Mouse (Mus musculus): ENCODE measurements around the gene Btf3l4.

The Btf3l4 gene

DNA sequence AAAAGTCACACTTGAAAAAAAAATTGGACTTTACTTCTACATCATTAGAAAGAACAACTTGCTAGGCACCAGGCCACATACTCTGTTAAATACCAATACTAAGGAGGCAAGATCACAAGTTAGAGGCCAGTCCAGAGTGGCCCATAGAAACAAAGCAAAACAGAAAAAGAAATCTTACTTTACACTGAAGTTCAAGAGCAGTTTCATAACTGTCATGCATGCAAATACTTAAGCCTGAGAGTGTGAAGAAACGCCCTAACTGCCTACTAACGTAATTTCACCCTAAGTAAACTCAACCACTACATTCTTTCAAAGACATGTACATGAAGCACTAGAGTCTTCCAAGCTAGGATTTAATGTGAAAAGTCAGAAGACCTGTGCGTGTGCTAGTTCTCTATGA is 7.7 kb downstream of the Btf3l4 start:
- DNase-seq (ENCODE audit: low spot score in 2 of 2) = no peak

DNA sequence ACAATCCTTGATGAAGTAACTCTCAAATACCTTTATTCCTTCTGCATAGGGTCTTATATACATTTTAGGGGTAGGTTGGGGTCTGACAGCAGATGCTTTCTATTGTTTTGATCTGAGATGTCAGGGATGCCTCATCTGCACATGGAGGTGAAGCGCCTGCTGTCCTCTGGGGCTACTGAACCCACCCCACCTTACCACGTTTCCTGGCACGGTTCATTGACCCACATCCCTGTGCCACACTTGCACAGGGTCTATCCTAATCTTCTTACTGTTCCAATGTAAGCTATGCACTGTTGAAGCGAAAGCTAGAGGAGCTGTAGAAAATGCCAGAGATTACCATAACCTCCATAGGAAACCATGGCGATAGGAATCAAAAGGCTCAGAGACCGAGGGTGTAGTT is 21.9 kb downstream of the Btf3l4 start:
- DNase-seq (ENCODE audit: low spot score in 2 of 2) = no peak

DNA sequence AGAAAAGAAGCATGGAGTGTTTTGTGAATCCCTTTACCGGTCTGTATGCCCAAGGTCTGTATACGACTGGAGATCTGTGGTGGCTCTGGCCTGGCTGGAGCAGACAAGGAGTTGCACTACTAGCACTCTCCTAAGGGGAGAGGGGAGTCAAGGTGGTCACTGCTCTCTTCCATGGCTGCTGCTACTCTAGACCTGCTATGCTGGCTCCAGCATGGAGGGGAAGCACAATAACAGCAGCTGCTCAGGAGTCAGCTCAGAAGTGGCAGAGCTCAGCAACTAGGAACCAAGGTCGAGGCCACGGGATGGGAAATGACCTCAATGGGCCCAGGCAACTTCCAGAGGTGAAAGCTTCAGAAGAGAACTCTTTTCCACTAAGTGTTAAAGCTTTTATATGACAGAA is 22.3 kb downstream of the Btf3l4 start:
- no peak for DNase-seq (ENCODE audit: low spot score in 2 of 2)

DNA sequence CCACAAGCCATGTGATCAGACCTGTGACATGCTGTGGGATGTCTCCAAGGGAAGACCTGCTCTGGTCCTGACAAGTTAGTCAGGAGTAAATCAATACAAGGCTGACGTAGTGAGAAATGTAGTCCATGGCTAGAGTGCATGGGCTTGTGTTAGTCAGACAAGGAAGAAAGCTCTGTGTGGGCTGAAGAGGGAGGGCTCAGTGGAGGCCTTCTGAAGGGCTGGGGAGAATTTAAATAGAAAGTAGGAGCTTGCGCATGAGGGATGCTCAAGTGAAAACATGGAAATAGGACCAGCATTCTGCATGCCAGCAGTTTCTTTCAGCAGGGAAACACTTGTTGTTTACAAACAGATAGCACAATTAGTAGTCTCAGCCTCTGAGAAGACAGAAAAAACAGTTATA is 29.9 kb downstream of the Btf3l4 start:
- DNase-seq (ENCODE audit: low spot score in 2 of 2) = no peak

DNA sequence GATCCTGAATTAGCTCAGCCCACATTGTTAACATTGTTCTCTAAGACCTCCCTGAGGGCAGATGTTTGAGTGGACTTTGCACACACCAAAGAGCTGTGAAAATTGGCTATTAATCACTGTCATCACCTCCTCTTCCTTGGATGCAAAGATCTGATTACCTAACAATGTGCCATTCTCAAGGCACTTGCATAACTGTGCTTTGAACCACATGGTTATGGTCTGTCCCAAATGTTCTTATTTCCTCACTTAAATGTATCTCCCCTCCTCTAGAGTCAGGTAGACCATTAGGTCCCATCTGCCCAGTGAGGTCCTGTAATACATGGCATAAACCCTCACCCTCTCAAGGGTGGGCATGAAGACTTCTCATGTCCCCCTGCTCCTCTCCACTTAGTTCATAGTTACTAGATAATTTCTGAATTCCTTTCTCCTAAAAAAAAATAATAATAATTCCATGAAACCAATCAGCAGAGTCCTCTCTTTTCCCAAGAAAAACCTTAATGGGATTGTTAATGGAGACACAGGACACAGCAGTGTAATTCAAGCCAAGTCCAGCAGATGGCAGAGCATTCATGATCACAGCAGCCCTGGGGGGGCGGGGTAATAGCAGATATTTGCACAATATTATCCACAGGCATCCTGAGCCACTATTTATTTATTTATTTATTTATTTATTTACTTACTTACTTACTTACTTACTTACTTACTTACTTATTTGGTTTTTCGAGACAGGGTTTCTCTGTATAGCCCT is 35.2 kb downstream of the Btf3l4 start:
- peak in 1 of 2 experiments; percentile 35 for DNase-seq (ENCODE audit: low spot score in 2 of 2)

DNA sequence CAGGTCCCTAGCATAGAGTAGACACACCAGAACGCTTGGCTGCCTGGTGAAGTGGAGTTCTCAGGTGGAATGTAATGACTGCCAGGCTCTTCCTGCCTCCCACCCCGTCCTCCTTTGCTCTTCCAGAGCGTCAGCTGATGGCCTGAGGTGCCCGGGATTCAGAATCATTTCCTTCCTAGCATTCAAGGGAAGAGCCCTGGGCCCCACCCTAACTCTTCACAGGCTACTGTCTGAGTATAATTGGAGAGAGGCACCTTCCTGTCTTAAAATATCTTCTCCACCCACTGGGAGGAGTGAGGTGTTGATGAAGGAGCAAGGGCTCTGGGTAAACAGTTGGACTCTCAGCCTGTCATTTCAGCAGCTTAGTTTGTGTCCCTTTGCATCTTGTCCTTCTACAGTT is 36.7 kb downstream of the Btf3l4 start:
- DNase-seq (ENCODE audit: low spot score in 2 of 2) = no peak

DNA sequence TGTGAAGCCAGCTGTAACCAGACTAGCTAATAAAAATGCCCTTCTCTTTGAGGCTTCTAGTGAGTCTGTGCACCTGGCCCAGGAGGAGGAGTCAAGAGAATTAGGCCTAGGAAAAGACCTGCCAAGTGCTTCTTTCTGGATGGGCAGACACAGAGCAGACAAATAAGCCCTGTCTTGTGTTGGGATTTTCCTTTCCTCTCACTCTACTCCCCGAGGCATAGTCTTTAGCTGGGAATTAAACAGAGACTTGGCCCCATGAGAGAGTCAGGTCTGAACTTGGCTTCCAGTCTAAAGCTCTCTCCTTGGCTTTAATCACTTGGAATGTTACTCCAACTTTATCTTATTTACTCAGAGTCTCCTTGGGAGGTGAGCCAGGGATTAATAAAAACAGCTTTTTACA is 39.5 kb downstream of the Btf3l4 start:
- DNase-seq (ENCODE audit: low spot score in 2 of 2) = no peak

DNA sequence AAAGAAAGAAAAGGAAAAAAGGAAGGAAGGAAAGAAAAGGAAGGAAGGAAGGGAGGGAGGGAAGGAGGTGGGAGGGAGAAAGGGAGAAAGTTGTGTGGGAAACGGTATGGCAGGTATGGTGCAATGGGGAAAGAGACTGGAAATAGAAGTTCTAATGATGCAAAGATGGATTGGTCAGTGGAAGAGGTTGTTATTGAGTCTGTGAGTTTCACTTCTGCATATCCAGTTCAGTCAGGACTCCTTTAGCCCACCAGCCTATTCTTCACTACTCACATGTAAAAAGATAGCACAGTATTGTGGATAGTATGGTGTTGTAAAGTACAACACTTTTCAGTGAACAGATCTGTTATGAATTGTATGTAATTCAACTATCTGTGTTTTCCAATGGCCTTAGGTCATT is 42.9 kb downstream of the Btf3l4 start:
- no peak for DNase-seq (ENCODE audit: low spot score in 2 of 2)

DNA sequence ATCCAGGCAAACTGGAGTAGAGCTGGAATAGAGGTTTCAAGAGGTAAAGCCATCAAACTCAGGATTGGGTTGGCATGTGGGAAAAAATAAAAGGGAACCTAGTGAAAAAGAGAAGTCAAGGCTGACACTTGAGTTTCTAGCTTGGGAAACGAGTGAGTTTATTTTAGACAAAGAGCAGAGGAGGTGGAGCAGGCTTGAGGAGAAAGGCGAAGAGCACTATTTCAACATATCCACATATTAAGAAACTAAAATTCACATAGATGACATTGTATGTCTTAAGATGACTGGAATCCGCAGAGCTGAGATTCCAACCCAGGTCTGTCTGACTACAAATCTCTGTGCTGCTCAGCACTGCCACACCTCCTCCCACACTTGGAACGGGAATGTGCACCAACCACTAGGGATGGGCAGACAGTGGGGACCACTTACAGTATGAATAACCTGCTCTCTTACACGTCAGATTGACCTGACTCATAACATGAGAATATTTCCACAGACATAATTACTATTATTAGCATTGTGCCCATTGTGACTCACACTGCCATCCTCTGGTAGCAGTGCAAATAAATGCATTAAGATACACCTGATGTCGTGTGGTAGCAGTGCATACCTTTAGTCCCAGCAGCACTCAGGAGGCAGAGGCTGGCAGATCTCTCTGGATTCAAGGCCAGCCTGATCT is 44.0 kb downstream of the Btf3l4 start:
- DNase-seq (ENCODE audit: low spot score in 2 of 2) = no peak

DNA sequence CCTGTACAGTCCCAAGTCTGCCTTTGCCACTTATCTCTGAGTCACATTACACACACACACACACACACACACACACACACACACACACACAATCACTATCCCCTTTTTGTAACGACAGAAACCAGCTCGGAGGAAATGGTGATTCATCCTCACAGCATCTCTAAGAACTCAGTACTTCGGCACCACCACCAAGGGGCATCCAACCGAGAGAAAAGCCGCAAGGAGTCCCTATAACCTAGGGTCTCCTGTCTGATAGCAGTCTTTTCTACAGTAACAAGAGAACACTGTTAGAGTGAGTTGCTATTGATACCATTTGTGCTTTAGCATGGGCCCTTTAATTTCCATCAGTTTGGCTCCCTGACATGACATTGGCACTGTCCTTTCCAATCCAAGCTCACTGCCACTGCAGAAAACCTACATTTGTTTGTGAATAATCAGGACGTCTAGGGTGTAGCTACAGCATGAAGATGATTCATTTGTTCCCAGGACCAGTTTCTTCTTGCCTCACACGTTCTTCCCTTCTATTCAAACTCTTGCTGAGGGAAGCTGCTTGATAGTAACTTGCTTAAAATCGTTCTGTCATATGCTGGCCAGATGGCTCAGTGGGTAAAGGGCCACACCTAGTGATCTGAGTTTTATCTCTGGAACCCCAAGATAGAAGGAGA is 50.9 kb downstream of the Btf3l4 start:
- no peak for DNase-seq (ENCODE audit: low spot score in 2 of 2)

DNA sequence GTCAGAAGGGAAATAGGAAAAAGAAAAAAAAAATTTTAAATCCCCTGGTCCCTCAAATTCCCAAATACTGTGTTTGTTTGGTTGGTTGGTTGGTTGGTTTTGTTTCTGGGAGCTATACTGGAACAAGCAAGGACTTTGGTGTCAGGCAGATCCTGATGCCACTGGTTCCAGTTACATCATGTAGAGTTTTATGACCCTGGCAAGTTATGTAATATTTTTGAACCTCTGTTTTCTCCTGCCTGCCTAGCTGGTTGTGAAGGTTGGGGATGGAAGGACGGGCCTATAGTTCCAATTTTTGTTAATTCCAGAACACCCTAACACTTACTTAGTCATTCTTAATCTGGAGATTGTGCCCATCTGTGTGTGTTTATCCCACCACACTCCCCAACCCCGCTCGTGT is 51.8 kb downstream of the Btf3l4 start:
- DNase-seq (ENCODE audit: low spot score in 2 of 2) = no peak

DNA sequence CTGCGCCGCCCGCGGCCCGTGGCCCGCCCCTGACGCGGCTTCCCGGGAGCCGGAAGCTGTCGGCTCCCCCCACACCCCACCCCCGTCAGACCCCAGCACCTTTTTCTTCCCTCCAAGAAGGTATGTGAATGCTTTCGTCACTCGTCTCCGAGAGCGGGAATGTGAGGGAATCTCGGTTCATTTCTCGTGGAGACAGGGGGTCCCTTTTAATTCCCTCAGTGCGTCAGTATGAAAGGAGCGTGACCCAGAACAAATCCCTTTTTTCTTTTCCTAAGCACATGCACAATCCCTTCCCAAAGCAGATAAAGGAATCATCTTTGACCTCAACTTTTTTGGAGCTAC is 52.6 kb downstream of the Btf3l4 start:
- no peak for DNase-seq (ENCODE audit: low spot score in 2 of 2)

DNA sequence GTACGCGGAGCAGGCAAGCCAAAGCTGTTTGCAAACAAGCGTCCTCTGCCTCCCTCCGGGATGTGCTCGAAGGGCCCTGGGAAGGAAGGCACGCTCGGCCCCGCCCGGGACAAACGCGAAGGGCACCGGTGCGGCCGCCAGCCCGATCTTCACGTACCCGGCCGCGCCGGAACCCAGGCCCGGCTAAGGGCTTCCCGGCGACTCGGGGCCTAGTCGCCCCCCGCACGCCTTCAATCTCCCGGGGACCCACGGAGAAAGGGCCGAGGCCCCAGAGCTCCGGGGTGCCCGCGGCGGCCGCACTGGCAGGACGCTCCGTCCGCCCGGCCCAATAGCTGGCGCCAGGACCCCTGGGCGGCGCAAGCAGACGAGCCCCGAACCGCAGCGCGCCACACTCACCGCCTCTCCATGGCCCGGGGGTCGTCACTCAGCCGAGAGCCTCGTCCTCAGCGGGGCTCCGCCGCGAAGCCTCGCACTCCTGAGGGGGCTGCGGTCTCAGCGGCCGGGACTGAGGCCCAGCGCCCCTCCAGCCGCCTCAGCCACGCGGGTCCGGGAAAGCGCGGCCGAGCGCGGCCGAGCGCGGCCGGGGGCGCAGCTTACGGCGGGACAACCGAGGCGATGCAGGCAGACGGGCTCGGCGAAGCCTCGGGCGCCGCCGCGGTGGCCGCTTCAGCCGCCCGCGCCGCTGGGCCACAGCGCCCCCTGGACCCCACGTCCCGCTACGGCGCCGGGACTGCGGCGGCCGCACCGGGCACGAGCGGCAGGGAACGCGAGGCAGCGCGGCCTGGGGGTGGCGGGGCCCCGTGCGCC is 53.2 kb downstream of the Btf3l4 start, which contains the start of gene Zfyve9:
Zfyve9 (minus strand) TSS at position 742 of the 807 bp plus-strand sequence.
- peak in 1 of 2 experiments; percentile 55 for DNase-seq (ENCODE audit: low spot score in 2 of 2)

DNA sequence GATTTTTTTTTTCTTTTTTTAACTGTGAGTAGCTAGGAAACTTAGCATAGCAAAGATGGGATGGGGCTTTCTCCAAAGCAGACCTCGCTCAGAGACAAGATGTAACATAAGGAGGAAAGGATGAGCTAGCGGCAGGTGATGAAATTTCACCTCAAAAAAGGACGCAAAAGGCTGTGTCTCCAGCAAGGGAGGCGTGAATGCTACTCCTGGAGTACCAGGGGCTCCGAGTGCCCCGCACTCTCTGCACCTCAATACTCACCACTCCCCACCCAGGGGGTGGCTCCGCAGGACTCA is 53.7 kb downstream of the Btf3l4 start:
- no peak for DNase-seq (ENCODE audit: low spot score in 2 of 2)

DNA sequence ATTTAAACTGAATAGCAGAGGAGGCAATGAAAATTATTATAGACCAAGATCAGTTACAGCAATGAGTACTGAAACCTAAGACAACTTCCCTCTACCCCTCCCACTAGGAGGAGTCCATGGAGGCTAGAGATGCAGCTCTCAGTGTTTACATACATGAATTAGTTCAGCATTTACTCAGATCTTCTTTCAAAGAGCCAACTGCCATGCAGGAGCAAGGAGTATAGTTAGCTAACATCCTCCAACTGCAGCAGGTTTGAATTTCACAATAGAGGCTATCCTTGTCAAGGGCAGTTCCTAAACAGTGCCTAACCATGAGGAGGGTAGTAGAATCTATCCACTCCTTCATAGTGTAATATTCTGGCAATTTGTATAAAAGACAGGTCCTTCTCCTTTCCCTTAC is 64.9 kb downstream of the Btf3l4 start:
- DNase-seq (ENCODE audit: low spot score in 2 of 2) = no peak
